Mouse (Mus musculus): ENCODE results near the gene Traf7. TPM values are rescaled to one million over a fixed set of nuclear protein-coding genes. Genes with fewer than 3 reads are reported as not detected.

Traf7 gene
- total and polyA plus RNA-seq, 3 experiments: 109 to 176 (median 122) TPM

DNA sequence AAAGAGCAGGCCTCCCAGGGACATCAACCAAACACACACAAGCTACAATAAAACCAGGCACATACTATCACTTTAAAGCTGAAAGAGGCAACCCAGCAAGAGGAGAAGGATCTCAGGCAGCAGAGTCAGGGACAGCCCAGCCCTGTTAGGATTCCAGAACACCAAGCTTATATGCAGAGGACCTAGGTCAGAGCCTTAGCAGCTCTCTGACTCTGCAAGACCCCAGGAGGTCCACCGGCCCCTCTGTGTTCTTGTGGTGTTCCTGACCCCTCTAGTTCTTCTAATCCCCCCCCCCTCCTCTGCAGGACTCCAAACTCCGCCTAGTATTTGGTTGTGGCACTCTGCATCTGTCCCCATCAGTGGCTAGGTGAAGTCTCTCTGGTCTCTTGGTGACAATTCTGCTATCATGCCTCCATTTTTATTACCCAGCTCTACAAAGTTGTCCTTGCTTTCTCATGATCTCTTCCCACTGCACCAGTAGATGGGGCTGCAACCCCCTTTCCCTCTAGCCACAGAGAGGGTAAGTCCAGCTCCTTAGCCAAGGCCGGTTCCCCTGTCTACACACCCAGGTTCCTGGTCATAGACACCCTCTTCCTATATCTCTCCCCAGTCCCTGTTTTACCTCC is 47.4 kb downstream of the Traf7 start:
- H3K27me3 ChIP-seq (replicated peaks): peaks cover 3% of the 10 kb centered on the region
- H3K4me1 ChIP-seq (ENCODE audit: control insufficient read depth in 1 of 2, insufficient read depth in 2 of 2): peaks cover 9 to 23% of the 10 kb centered on the region in 2 experiments; a peak in 3 of 4 replicates
- no peak overlapping the region for H3K9ac ChIP-seq (ENCODE audit: insufficient read depth, low read depth)
- no peaks in the 10 kb centered on the region for H3K79me2 ChIP-seq (replicated peaks; ENCODE audit: control insufficient read depth, extremely low read depth, insufficient read depth, poor library complexity, severe bottlenecking)
- H3K36me3 ChIP-seq (replicated peaks in 1 of 2; ENCODE audit: control insufficient read depth in 1 of 2, insufficient read depth in 1 of 2, low read length in 1 of 2): peaks cover 20 to 26% of the 10 kb centered on the region in 2 experiments
- DNase-seq (ENCODE audit: extremely low read depth): peak; percentile 43
- no peak overlapping the region for H3K27ac ChIP-seq (ENCODE audit: insufficient read depth, low read depth)
- in situ Hi-C loops (cut with MboI; ENCODE audit: low pct_ligation_motif_present, low pct_unique_long_range_greater_than_20kb, low sequenced_read_pairs): no loop called here
- H3K9me3 ChIP-seq (replicated peaks; ENCODE audit: low read length): no peaks in the 10 kb centered on the region
- no peak overlapping the region for H3K4me2 ChIP-seq (ENCODE audit: insufficient read depth, low read depth, poor library complexity, severe bottlenecking)
- dilution Hi-C loops (cut with MboI; ENCODE audit: extremely low pct_ligation_motif_present, extremely low pct_unique_long_range_greater_than_20kb, low sequenced_read_pairs): no loop called here
- TF ChIP-seq CTCF (conservative IDR thresholded peaks at IDR 0.05 in 1 of 2, IDR thresholded peaks at IDR 0.05 in 1 of 2; ENCODE audit: low read depth in 2 of 2, low read length in 2 of 2) (peak in 1 of 2 experiments; percentile 60; a peak in 2 of 4 replicates), UBTF (IDR thresholded peaks at IDR 0.05; ENCODE audit: low read depth, low read length) (no peak), SMC3 (IDR thresholded peaks at IDR 0.05; ENCODE audit: low read depth, low read length) (peak; percentile 27), RAD21 (IDR thresholded peaks at IDR 0.05; ENCODE audit: low read depth, low read length) (peak; percentile 39), MXI1 (IDR thresholded peaks at IDR 0.05; ENCODE audit: low read depth, low read length) (no peak)
- H3K4me3 ChIP-seq (replicated peaks in 1 of 3; ENCODE audit: low read depth in 2 of 3, low read length in 2 of 3, poor library complexity in 1 of 3): no peak overlapping the region

DNA sequence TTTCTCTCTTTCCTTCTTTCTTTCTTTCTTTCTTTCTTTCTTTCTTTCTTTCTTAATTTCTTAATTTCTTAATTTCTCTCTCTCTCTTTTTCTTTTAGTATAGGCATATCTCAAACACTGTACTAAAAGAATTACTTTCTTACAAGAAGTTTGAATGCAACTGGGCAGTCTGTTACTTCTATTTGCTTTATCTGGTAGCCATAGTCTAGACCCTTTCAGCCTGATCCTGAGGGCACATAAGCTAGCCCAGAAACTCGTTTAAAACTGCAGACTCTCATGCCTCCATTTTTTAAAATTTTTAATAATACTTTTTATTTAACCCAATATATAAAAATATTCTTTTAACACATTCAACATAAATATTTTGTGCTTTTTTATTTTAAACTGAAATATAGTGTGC is 48.3 kb downstream of the Traf7 start:
- no peak for DNase-seq (ENCODE audit: extremely low read depth)
- H3K27me3 ChIP-seq (replicated peaks): no peaks in the 10 kb centered on the region
- no peak overlapping the region; the same call in 1 of the 2 replicates for H3K4me2 ChIP-seq (ENCODE audit: insufficient read depth, low read depth, poor library complexity, severe bottlenecking)
- no peak overlapping the region for H3K27ac ChIP-seq (ENCODE audit: insufficient read depth, low read depth)
- H3K9me3 ChIP-seq (replicated peaks; ENCODE audit: low read length): no peaks in the 10 kb centered on the region
- dilution Hi-C loops (cut with MboI; ENCODE audit: extremely low pct_ligation_motif_present, extremely low pct_unique_long_range_greater_than_20kb, low sequenced_read_pairs): no loop called here
- TF ChIP-seq CHD1 (IDR thresholded peaks at IDR 0.05; ENCODE audit: low read depth, low read length) (no peak), RCOR1 (conservative IDR thresholded peaks at IDR 0.05; ENCODE audit: low read depth, low read length) (no peak), ELF1 (IDR thresholded peaks at IDR 0.05; ENCODE audit: low read depth, low read length) (no peak), TBP (conservative IDR thresholded peaks at IDR 0.05; ENCODE audit: low read depth, low read length) (0 out of 2 replicates have a peak, but pooled peaks have one; percentile 4), POLR2AphosphoS2 (IDR thresholded peaks at IDR 0.05; ENCODE audit: low read depth, low read length) (no peak)
- peaks cover 7 to 21% of the 10 kb centered on the region in 2 experiments; a peak in 3 of 4 replicates for H3K4me1 ChIP-seq (ENCODE audit: control insufficient read depth in 1 of 2, insufficient read depth in 2 of 2)
- in situ Hi-C loops (cut with MboI; ENCODE audit: low pct_ligation_motif_present, low pct_unique_long_range_greater_than_20kb, low sequenced_read_pairs): loop anchor here (5.0 kb wide), 1 partner anchor 53 kb away; the partner anchor contains the start of gene Rab26
- H3K36me3 ChIP-seq (replicated peaks in 1 of 2; ENCODE audit: control insufficient read depth in 1 of 2, insufficient read depth in 1 of 2, low read length in 1 of 2): peaks cover 28 to 35% of the 10 kb centered on the region in 2 experiments
- H3K79me2 ChIP-seq (replicated peaks; ENCODE audit: control insufficient read depth, extremely low read depth, insufficient read depth, poor library complexity, severe bottlenecking): no peaks in the 10 kb centered on the region
- peak overlapping the region in 2 of 3 experiments; percentile 72 to 81 for H3K4me3 ChIP-seq (replicated peaks in 1 of 3; ENCODE audit: low read depth in 2 of 3, low read length in 2 of 3, poor library complexity in 1 of 3)
- H3K9ac ChIP-seq (ENCODE audit: insufficient read depth, low read depth): peak overlapping the region; percentile 49; the same call in 1 of the 2 replicates

DNA sequence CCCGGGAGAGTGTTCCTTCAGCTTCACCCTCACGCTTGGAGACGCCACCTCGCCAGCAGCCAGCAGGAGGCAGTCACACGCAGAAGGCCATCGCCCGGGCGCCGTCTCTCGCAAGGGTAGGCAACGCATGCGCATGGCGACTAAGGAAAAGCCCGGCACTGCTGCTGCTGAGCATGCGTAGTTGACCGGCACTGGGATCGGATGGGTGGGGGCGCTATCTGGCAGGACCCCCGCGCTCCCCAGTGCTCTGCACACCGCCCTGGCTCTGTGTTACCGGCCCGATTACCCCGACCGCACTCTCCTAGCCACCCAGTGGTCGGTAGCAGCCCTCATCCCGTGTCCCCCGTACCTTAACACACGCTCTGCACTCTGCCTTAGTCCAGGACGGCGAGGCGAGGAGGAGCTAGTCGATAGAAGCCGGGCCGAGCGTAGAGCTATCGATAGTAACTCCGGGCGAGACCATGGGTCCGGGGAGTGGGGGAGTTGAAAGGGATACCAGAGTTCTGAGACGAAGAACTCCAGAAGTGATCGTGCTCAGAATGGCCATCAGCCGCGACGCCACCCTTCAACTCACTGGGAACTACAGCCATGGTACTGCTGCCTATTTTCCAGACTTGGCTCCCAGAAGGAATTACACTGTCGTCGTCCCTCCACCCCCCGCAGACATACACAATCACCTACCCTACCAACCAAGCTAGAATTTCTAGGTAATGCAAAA is 48.9 kb downstream of the Traf7 start, which contains the start of gene Mlst8:
Gene Mlst8 (minus strand): TSS at position 416 of the 718 bp plus-strand sequence.
- Histone ChIP-seq H3K79me2 (replicated peaks; ENCODE audit: control insufficient read depth, extremely low read depth, insufficient read depth, poor library complexity, severe bottlenecking) (no peaks in the 10 kb centered on the region), H3K9ac (ENCODE audit: insufficient read depth, low read depth) (peak within 1 kb of the TSS; percentile 61), H3K4me1 (ENCODE audit: control insufficient read depth in 1 of 2, insufficient read depth in 2 of 2) (peaks cover 7 to 21% of the 10 kb centered on the region in 2 experiments; a peak in 3 of 4 replicates), H3K4me3 (replicated peaks in 1 of 3; ENCODE audit: low read depth in 2 of 3, low read length in 2 of 3, poor library complexity in 1 of 3) (peak within 1 kb of the TSS; percentile 72 to 81 (median 73)), H3K27ac (ENCODE audit: insufficient read depth, low read depth) (peak within 1 kb of the TSS; percentile 80), H3K9me3 (replicated peaks; ENCODE audit: low read length) (no peaks in the 10 kb centered on the region), H3K27me3 (replicated peaks) (no peaks in the 10 kb centered on the region), H3K36me3 (replicated peaks in 1 of 2; ENCODE audit: control insufficient read depth in 1 of 2, insufficient read depth in 1 of 2, low read length in 1 of 2) (peaks cover 31 to 41% of the 10 kb centered on the region in 2 experiments), H3K4me2 (ENCODE audit: insufficient read depth, low read depth, poor library complexity, severe bottlenecking) (peak within 1 kb of the TSS; percentile 77)
- in situ Hi-C loops (cut with MboI; ENCODE audit: low pct_ligation_motif_present, low pct_unique_long_range_greater_than_20kb, low sequenced_read_pairs) (loop anchor here (5.0 kb wide), 1 partner anchor 53 kb away; the partner anchor contains the start of gene Rab26), dilution Hi-C loops (cut with MboI; ENCODE audit: extremely low pct_ligation_motif_present, extremely low pct_unique_long_range_greater_than_20kb, low sequenced_read_pairs) (no loop called here)
- peak; percentile 96 for DNase-seq (ENCODE audit: extremely low read depth)
- TF ChIP-seq RAD21 (IDR thresholded peaks at IDR 0.05; ENCODE audit: low read depth, low read length) (peak; percentile 61), ZMIZ1 (IDR thresholded peaks at IDR 0.05; ENCODE audit: low read depth, low read length) (peak; percentile 55; the same call in 1 of the 2 replicates), RCOR1 (conservative IDR thresholded peaks at IDR 0.05; ENCODE audit: low read depth, low read length) (no peak), UBTF (IDR thresholded peaks at IDR 0.05; ENCODE audit: low read depth, low read length) (no peak), ELF1 (IDR thresholded peaks at IDR 0.05; ENCODE audit: low read depth, low read length) (peak; percentile 73), MAX (IDR thresholded peaks at IDR 0.05; ENCODE audit: low read length) (no peak), HCFC1 (IDR thresholded peaks at IDR 0.05; ENCODE audit: low read depth, low read length) (peak; percentile 82), POLR2A (IDR thresholded peaks at IDR 0.05; ENCODE audit: low read depth, low read length) (peak; percentile 93), CTCF (conservative IDR thresholded peaks at IDR 0.05 in 1 of 2, IDR thresholded peaks at IDR 0.05 in 1 of 2; ENCODE audit: low read depth in 2 of 2, low read length in 2 of 2) (peak in 1 of 2 experiments; percentile 88; a peak in 3 of 4 replicates), MXI1 (IDR thresholded peaks at IDR 0.05; ENCODE audit: low read depth, low read length) (peak; percentile 42), TCF12 (IDR thresholded peaks at IDR 0.05; ENCODE audit: low read depth, low read length) (peak; percentile 61), CHD1 (IDR thresholded peaks at IDR 0.05; ENCODE audit: low read depth, low read length) (peak; percentile 99), CHD2 (IDR thresholded peaks at IDR 0.05; ENCODE audit: low read length) (no peak), SMC3 (IDR thresholded peaks at IDR 0.05; ENCODE audit: low read depth, low read length) (peak; percentile 74), ZKSCAN1 (IDR thresholded peaks at IDR 0.05; ENCODE audit: borderline replicate concordance, low read depth, low read length) (no peak), SIN3A (IDR thresholded peaks at IDR 0.05; ENCODE audit: low read length) (peak; percentile 57), JUND (conservative IDR thresholded peaks at IDR 0.05; ENCODE audit: low read depth, low read length) (peak; percentile 45; the same call in 1 of the 2 replicates), MEF2A (IDR thresholded peaks at IDR 0.05; ENCODE audit: borderline replicate concordance, low read depth, low read length) (peak; percentile 21; the same call in 1 of the 2 replicates), BHLHE40 (IDR thresholded peaks at IDR 0.05; ENCODE audit: low read depth, low read length) (no peak)
